Mouse (Mus musculus) liver, embryonic 14.5 days (tissue): ENCODE measurements around the gene Clic6.
A peak's percentile ranks its signal among the peaks of the same experiment; 100 is the strongest.

Experiments used
- CTCF ChIP-seq: IDR thresholded peaks from 2 replicates; pipeline ENCODE4 v1.5.1; 2016; ENCODE audit warnings: antibody characterized with exemption, low read depth, control low read depth
- EP300 ChIP-seq: IDR thresholded peaks from 2 replicates; pipeline ENCODE4 v1.6.1; 2016; ENCODE audit warnings: antibody characterized with exemption, low read depth

DNA sequence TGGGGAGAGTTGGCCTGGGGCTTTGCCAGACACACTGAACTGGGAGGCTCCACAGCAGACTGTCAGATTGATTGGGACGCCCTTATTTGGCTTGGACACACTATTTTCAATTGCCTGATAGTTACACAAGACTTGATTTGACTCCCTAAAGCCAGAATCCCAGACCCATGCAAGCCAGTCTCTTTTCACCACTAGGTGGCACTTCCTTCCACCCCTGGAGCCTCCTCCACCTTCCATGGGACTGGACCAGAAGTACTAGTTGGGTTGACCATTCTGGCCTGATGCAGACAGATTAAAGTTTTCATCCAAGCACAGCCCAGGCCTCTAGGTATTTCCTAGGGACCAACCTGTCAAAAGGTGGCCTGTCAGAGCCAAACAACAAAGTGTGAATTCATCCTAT, 58.7 kb downstream of the Clic6 start:
- no peak for TF ChIP-seq EP300
- TF ChIP-seq CTCF = peak; percentile 77
